Mouse (Mus musculus) CD4-positive helper T cell, adult 2 months (primary cell): ENCODE data around the gene Ola1.
A peak's percentile ranks its signal among the peaks of the same experiment; 100 is the strongest.

Experiments used
- DNase-seq: peaks from one replicate; pipeline ENCODE4 v3.0.0-alpha.2; 2012; ENCODE audit warnings: low read depth, missing footprints, low spot score

The Ola1 gene

DNA sequence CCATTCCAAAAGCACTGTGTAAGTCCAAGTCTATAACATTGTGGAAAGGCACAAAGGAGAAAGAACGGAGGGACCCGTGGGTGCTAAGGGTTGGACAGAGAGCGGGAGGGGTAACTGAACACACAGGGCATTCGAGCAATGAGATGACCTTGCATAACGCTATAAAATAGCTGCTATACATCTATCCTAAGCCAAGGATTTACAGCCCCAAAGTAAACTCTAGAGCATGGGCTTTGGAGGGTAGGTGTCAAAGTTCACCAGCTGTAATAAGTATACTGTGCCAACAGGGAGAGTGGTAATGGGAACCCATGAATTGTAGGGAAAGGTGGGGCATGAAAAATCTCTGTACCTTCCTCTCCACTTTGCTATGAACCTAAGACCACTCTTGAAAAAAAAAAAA, at the start of gene Ola1:
Ola1 (minus strand) TSS at position 12 of the 400 bp plus-strand sequence.
- no peak for DNase-seq

DNA sequence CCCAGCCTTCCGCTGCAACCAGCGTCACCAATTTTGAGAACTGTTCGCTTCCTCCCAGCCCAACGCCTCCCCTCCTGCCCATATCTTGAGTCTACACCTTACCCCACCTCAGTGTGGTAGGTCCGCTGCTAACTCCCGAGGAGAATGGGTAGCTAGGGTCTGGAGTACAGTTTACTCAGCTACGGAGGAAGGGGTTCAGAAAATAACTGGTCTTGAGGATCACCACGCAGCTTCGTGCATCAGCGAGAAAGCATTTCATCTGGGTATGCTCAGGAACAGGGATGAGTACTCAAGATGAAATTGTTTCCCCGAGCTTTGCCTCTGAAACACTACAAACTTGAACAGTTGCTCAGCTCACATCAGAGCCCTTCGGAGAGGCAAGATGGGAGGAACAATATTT, 49.6 kb upstream of the Ola1 start:
- no peak for DNase-seq

DNA sequence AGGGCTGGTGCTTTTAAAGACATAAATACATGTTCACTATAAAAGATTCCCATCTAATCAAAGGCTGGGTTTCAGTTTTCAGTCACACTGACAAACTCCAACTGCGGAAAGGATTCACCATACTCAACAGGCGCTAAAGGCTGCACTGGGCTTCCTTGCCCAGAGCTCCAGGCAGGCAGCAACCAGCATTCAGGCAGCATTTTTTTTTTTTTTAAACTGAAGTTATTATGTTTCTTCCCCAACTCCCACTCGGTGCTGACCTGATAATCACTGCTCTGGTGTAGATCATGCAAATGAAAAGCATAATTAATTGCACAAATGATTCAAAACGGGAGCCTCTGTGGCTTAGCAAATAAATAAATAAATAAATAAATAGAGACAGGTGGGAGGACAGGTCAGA, 49.1 kb upstream of the Ola1 start:
- DNase-seq, result no peak

DNA sequence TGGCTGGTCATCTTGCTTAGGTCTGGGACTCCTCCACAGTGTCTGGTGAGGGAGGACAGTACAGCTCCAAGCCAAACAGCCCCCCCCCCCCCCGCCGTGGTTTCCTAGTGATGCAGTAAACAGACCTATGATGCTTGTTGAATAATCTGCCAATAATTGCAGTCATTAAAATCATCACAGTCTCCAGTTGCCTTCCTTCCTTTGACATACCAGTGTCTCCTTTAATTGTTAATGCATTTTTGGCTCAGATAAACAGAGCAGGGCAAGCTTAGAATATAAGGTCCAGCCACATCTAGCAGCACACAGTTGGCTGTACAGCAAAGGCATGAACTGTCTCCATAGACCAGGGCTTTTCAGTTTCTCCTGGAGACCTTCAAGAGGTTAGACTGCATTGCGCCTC, 48.5 kb upstream of the Ola1 start:
- no peak for DNase-seq

DNA sequence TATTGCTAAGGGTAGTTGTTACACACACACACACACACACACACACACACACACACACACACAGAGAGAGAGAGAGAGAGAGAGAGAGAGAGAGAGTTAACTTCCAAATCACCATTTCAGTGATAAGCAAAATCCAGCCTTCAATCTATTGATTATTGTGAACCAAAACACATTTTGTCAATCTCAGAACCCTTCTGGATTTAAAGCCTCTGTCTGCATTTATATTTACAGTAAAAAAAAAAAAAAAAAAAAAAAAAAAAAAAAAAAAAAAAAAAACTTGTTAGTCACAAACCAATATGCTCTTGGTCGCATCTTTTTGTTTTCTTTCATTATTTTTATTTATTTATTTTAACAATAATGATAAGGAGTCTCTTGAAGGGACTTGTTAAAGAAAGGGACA, 47.9 kb upstream of the Ola1 start:
- no peak for DNase-seq

DNA sequence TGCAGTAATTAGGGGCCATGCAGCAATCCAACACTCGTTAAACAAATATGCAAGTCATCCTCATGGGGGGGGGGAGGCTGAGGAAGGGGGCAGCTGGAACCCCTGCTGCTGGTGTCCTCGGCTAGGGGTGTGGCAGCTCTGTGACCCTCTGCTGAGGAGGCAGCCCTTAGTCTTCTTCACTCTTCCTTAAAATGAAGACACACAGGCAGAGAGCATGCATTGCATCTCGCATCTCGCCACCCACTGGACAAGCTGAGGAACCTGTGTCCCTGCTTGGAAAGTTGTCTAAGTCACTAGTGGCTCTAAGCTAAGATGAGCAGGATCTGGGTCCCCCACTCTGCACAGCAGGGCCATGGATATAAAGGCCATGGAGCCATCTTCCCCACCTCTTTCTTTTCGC, 47.3 kb upstream of the Ola1 start:
- no peak for DNase-seq

DNA sequence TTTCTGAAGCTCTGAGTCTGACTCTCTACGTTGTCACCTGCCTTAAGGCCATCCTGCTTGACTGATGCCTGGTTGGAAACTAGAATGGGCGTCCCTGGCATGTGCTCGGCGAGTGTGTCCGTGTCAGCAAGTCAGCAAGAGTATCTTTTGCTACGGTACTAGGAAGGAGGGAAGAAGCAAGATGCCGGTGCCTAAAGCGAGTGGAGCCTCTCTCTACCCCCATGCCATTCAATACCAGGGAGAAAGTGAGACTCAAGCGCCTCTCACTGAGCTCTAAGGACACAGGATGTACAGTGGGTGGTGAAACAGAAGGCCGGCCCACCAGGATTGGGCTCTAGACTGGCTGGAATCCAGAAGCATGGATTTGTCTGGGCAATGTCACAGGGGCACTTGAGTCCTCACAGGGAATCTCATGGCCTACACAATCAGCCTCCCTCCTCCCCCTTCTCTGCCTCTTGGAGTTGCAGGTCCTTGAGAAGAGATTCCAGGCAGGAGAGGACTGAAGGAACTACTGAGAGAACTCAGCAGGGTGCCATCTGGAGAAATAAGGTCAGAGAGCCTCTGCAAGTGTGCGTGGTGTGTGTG, 46.0 kb upstream of the Ola1 start:
- no peak for DNase-seq

DNA sequence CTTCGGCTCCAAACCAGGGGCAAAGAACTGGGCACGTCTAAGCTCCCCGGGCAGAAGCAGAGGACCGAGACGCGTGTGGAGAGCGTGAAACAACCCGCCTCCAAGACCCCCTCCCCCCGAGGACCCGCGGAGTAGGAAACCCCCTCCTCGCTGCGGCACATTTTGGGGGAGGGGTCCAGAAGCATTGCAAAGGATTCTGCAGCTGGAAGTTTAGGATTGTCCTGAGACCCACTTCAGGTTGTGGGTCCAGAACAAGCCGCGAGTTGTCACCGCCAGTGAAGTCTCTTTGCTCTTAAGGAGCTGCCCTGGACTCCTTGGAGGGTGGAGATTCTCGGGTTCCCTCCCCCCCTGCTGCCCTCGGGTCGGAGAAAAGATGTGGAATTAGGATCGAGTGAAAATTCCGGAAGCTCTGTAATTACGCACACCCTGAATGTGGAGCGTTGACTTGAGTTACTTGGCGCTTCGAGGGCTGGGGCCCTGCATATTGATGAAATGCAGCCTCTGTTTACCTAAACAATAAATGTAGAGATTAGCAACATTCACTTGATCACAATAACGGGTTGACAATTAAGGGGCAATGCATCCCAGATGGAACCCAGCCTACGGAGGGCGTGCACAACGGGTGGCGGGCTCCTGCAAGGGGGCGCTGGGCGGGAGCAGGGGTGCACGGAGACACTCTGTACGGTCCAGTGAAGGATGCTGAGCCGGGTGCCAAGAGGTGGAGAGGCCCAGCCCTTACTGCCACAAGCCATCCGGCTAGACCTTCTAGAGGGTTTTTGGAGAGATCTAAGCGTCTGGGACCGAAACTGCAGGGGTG, 45.3 kb upstream of the Ola1 start:
- DNase-seq, result no peak

DNA sequence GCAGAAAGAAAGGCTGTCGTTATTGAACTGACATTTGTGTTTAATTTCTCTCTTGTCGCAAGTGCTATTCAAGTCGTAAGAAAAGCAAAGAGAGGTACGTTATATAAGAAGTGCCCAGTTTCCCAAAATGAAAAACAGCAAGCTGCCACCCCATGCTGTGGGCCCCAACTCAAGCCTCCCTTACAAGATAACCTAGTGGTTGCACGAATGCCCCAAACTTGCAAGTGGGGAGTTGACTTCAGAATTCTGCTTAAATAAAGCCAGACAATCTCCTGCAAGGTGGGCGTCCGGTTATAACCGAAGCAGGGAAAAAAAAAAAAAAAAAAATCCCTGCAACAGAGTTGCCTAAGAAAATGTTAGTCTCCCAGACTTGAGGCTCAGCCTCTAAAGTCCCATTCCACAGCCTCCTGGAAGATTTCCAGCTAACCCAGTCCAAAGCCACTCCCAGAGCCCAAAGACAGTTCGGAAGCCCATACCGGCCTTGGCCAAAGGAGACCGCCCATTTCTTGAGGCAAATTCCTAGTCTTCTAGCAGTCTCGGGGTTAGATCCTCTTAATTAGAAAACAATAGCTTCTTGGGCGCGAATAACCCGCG, 44.5 kb upstream of the Ola1 start:
- DNase-seq, result no peak

DNA sequence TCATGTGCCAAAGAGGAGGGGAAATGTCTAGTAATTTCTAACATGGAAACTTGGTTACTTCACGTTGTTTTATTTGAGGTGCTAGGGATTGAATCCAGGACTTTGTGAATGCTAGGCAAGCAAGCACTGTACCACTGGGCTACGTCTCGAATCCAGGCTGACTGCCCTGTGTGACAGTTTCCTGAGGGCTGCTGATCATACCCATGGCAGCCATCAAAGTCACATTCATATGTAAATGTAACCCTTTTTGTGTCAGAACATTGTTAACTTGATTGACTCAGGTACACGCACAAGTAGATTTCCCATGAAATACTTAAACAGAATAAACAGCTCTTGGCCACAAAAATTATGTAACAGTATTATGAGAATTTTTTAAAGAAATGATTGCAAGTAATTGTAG, 30.0 kb upstream of the Ola1 start:
- DNase-seq, result no peak

DNA sequence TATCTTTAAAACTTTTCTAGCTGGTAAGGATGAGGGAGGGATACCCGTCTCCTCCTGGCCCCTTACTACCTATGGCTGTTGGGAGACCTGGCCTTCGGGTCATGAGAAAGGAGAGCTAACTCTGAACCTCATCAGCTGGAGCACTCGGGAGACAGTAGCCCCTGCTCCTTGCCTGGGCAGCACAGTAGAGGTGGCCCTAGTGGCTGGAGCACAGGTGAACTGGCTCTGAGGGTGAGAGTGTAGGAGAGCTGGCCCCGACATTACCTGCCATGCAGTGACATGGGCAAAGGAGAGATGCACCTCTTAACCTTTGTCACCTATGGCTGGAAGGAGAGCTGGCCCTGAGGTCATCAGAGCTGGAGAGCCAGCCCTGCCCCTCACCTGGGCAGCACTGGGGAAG, 22.6 kb upstream of the Ola1 start:
- DNase-seq, result no peak

DNA sequence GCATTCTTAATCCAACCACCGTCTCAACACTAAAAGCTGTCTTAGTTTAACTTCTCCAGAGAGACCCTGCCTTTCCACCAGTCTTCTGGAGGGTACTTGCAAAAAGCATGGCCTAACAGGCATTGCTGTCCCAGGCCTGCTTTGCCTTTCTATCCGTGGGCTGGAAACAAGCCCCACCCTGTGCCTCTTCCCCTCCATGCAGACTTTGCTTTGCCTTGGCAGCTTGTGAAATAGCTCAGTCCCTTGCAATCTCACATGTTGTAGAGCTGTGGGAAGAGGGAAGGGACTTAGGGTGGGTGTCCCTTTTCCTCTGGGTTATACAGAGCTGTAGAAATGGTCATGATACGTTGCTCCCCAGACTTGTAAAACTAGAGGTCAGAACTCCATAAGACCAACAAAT, 12.4 kb upstream of the Ola1 start:
- DNase-seq, result no peak

DNA sequence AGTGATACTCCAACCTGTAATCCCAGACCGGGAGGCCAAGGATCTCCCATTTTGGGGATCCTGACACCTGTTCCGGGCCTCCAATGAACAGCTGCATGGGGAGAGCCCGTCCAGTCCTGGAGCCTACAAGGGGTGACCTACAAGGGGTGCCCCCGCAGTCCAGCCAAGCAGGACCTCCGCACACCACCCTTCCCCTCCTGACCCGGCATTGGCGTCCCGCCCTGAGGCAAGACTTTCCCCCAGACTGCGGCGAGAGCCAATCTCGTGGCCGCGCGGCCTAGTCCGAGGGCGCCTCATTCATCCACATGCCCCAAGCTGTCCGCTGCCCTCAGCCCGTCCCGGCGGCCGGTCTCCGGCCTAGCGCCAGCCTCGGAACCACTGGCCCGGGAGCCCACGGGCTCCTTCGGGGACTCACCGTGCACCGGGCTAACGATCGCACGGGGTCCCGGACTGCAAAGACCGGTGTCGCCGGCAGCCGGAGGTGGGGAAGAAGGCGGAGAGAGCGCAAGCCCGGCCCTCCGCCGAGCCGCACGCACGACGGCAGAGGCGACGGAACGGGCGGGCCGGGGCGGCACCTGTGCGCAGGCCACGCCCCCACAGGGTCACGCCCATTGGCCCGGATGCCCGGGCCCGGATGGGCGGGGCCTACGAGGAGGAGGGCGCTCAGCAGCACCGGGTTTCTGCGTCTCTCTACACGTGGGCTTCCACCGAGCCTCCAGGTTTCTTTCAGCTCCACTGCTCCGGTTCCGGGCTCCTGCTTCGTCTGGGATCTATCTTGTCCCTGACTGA, 4.7 kb downstream of the Ola1 start:
- peak; percentile 97 for DNase-seq

DNA sequence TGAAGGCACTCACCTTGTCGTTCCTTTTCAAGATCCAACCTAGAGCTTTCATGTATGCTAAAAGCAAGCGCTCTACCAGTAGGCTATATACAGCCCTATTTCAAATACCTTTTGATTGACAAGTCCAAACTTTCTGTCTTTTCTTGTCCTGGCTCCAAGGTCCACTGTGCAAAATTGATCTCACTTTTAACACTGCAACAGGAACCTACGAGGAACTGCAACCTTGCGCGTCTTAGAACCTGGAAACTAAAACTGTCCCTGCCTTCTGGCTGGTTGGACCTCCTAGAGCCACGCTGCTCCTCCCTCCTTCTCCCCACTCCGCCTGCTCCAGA, 5.2 kb downstream of the Ola1 start:
- no peak for DNase-seq

DNA sequence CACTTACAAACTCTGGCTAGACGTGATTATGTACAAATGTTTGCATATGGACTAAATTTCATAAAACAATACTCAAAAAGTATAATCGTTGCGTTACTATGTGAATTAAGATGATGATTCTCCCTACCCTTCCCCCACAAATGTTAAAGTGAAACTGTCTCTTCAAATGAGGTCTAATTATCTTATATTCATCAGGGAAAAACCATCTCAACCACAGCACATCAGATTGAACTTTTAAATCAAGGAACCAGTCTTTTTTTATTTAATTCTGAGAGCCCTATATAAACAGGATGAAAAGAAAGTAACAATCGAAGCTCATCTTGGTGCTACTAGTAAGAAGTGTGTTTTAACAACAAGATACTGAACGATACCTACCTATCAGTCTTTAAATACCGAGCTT, 14.4 kb downstream of the Ola1 start:
- DNase-seq, result peak; percentile 8

DNA sequence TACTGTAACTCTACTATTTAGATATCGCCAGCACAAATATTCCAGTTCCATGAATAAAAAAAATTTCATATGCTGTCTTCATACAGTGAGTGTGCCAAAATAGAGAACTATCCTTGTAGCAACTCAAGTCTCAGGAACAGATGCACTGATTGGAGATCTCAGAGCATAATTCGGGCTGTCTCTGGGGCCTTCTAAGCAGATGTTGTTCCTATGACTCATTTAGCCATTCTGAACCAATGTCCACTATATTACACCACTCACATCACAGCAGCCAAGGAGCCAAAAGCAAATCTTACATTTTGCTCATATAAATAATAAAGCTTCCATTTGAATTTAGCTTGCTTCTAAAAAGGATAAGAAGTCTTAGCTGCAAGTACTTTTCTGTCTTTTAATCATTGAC, 30.2 kb downstream of the Ola1 start:
- no peak for DNase-seq

DNA sequence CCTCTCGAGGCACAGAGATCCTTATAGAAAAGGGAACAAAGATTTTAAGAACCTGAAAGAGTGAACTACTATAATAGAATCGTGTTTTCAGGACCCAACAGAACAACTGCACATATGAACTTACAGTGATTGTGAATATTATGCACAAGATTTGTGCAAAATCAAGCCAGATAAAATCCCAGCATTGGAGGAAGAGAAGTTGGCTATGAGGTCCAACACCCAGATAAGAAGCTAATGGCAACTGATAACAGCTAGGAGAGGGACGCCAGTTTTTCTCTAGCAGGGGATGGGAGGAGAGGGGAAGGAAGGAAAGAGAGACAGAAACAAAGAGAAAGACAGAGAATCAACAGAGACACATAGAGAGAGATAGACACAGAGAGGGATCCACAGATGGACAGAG, 33.5 kb downstream of the Ola1 start:
- no peak for DNase-seq

DNA sequence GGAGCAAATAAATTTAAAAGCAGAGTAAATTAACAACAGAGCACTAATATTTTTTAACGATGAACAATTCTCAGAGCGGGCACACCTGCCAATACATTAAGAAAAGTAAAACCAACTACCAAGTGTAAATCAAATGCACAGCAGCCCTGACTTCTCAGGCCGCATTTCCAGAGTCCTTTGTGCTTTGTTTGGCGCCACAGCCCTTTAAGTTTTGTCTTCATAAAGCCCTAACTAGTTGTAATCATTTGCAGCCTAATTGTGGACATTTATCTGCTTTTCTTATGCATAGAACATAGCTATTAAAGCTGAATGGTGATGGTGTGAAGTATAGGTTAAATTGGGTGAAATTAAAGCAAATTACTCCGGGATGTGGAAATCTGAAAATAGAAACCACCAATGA, 49.2 kb downstream of the Ola1 start:
- DNase-seq, result no peak

DNA sequence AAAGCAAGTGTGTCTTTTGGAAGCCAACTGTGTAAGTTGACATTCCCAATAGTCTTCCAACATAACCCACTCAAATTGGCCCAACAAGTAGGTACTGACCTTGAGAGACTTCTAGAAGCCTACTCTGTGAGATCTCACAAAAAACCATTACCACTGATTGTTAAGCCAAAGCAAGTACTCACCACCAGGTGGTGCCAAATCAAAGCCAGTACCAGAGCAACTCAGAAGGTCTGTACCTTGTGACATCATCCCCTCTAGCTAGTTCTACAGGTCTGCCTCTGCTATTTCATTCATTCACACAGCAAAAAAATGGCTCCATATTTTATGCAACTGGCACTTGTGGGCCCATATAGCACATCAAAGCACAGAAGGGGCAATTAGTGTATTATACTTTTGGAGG, 51.6 kb downstream of the Ola1 start:
- DNase-seq, result peak; percentile 77

DNA sequence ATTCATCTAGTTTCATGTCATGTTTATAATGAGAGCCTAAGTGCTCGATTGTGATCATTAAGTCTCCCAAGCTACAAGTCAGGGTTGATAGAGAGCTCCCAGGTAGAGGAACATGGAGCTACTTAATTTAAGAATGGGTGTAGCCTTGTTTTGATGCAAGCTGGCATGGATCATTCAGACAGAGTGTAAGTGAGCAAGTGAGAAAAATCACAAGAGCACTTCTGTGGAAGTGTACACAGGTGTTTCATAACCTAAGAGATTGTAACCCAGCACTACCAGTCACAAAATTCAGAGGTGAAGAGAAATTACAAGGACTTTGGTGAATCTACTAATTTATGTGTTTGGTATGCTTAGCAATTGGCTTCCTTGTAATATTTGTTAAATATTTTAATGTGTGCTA, 54.1 kb downstream of the Ola1 start:
- no peak for DNase-seq

DNA sequence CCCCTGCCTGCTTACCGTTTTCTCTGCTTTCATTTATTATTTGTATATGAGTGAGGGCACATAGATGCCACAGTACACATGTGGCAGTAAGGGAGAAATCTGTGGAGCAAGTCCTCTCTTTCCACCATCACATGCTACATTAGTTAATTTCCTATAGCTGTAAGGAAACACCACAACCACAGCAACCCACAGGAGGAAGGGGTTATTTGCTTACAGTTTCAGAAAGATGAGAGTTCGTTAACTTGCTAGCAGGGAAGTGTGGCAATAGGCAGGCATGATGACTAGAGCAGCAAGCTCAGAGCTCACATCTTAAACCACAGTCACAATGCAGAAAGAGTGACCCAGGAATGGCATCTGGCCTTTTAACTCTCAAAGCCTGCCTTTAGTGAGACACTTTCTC, 58.0 kb downstream of the Ola1 start:
- peak; percentile 38 for DNase-seq

DNA sequence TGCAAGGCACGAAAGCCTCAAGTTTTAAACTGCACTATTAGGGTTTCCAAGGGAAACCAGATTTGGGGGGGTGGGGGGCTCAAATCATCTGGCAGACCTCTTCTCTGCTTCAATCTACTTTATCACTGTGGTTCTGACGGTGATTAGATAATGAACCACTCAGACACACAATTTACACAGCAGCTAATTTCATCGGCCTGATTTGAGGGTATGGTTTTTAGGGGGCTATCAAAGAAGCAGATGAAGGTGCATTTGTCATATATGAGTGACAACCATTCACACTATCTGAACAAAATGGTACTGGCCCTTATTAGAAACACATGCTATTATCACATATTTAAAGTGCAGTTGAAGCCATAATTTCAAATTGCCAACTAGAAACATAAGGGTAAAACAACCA, 61.5 kb downstream of the Ola1 start:
- DNase-seq, result no peak

DNA sequence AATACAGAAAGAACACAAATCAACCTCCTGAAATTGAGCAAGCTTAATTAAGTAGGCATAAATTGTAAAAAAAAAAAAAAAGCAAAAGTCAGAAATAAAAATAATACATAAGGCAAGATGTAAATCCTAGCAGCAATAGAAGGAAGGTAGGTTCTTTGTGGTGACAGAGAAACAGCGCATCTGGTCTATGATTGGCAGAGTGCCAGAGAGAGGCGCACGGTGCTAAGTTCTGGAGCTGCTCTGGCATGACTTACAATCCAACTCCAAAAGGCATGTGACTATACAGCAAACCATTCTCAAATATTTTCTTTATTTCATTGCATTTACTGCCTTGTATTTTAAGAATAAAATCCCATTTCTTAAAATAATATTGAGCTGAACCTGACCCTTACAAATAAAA, 68.2 kb downstream of the Ola1 start:
- DNase-seq, result no peak
